Mouse (Mus musculus): ENCODE results near the gene Phkb.

Phkb gene

GRCm38 (mm10) chr8:85937343-85937742, 96.6 kb downstream of the Phkb start:
- in situ Hi-C loops (cut with MseI, MboI), result no loop called here

GRCm38 (mm10) chr8:85944820-85945219, 104.1 kb downstream of the Phkb start:
- in situ Hi-C loops (cut with MseI, MboI), result no loop called here

- in situ Hi-C loops (cut with MseI, MboI), result no loop called here
These were observed 117.6 kb downstream of the Phkb start for GRCm38 (mm10) chr8:85958391-85958790.

DNA sequence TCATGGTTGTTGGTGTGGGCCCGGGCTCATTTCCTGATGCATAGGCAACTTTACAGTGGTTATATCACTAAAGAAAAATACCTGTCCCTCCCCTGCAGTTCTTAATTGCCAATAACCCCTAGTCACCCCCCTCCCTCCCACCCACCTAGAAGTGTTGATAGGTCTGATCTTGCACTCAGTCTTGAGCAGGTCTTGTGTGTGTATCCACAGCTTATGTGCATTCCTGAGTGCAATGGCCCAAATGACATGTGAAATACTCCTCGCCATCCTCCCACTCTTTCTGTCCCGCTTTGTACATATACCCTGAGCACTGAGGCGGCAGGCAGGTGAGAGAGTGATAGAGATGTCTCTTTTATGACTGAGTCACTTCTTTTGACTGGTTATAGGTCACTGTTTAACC, 119.1 kb downstream of the Phkb start:
- in situ Hi-C loops (cut with MseI, MboI), result no loop called here

- in situ Hi-C loops (cut with MseI, MboI), result no loop called here
These were observed 136.9 kb downstream of the Phkb start for GRCm38 (mm10) chr8:85977588-85978077.

DNA sequence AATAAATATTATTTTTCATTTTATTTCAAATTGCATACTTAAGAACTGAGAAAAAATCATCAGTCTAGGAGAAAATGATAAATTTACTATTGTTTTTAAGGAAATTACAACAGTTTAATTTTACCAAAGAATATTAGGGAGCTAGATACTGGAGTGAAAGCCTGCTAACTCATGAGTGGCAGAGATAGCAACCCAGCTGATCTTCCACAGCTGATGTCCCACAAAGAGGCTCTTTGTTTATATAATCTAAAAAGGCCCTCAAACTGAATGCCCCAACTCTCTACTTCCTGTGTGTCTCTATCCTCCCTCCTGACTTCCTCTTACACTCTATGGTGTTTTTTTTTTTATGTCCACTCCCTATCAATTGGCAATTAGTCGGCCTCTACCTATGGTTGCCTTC, 152.2 kb downstream of the Phkb start:
- in situ Hi-C loops (cut with MseI, MboI), result no loop called here

- in situ Hi-C loops (cut with MseI, MboI), result no loop called here
These were observed 152.9 kb downstream of the Phkb start for GRCm38 (mm10) chr8:85993661-85994060.

DNA sequence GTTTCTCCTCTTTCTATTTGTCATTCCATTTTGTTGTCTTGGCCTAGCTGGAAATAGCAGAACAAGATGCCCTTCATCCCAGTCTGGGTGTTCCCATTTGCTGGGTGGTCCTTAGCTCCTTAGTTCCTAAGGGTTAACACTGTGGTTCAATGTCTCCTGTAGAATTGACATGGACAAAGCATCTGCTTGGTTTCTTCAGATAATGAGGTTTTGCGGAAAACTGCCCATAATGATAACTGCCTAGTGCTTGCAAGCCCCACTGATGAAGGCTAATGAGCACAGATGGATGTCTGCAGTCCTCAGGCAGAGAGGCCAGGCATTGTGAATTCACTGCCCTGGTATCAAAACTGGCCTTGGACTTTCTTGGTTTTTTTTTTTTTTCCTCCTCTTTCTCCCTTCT, 155.2 kb downstream of the Phkb start:
- in situ Hi-C loops (cut with MseI, MboI), result no loop called here

- in situ Hi-C loops (cut with MseI, MboI), result no loop called here
These were observed 165.7 kb downstream of the Phkb start for GRCm38 (mm10) chr8:86006485-86006884.

GRCm38 (mm10) chr8:86016806-86017205, 176.0 kb downstream of the Phkb start:
- in situ Hi-C loops (cut with MseI, MboI), result no loop called here

- in situ Hi-C loops (cut with MseI, MboI), result no loop called here
These were observed 188.0 kb downstream of the Phkb start for GRCm38 (mm10) chr8:86028646-86029312.

DNA sequence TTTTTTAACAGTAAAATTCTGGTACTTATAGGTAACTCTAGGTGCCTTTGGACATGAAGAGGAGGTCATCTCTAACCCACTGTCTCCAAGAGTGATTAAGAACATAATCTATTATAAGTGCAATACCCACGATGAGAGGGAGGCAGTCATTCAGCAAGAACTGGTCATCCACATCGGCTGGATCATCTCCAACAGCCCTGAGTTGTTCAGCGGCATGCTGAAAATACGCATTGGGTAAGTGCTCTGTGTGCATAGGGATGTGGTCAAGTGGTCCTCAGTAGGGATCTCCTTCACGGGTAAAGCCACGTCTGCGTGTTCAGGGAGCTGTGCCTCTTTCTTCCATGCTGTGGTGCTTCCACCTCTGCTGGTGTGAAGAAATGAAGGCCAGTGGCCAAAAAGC, 188.7 kb downstream of the Phkb start:
- in situ Hi-C loops (cut with MseI, MboI), result no loop called here

DNA sequence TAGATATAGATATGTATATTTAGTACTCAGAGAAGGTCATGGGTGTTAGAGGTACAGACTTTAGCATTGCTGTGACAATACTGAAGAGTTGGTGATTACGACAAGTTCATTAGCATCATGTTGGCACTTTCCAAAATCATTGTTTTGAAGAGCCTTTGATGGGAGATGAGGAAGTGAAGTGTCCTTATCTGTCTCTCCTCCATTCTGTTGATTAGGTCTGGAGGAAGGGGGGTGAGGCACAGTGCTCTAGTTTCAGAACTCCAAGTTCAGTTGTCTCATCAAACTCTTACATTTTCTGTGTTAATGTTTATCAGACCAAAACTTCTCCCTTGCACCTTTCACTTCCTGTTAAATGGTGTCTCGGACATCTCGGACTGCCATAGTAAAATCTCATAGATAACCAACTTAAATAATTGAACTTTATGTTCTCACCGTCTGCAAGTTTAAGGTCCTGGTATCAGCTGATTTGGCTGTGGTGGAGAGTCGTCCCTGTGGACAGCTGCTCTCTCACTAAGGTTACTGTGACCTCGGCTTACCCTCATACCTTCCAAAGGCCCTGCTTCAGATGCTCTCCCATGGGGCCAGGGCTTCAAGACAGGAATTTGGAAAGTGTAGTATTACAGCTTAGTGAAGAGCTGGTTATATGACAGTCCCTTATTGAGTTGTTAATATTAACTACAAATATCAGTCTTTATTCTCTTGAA, 194.1 kb downstream of the Phkb start:
- in situ Hi-C loops (cut with MseI, MboI), result no loop called here

GRCm38 (mm10) chr8:86035371-86035770, 194.6 kb downstream of the Phkb start:
- in situ Hi-C loops (cut with MseI, MboI), result no loop called here

- in situ Hi-C loops (cut with MseI, MboI), result no loop called here
These were observed 197.7 kb downstream of the Phkb start for GRCm38 (mm10) chr8:86038462-86038861.

DNA sequence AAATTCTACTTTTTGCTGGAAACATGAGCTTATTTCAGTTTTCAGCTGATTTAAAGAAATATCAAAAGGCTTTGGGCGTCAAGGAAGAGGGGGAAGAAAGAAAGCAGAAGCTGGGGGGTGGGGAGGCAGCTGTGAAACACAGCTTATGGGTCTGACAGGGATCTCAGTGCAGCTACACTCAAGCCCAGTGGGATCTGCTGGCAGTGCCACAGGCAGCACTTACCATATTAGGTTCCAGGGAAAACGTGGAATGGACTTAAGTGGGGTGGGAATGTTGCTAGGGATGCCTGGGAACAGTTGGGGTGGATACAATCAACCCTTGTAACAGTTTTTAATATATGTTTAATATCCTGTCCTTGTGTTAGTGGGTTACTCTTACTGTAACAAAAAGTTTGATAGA, 201.3 kb downstream of the Phkb start:
- in situ Hi-C loops (cut with MseI, MboI), result no loop called here

GRCm38 (mm10) chr8:86050882-86051281, 210.1 kb downstream of the Phkb start:
- in situ Hi-C loops (cut with MseI, MboI), result no loop called here

DNA sequence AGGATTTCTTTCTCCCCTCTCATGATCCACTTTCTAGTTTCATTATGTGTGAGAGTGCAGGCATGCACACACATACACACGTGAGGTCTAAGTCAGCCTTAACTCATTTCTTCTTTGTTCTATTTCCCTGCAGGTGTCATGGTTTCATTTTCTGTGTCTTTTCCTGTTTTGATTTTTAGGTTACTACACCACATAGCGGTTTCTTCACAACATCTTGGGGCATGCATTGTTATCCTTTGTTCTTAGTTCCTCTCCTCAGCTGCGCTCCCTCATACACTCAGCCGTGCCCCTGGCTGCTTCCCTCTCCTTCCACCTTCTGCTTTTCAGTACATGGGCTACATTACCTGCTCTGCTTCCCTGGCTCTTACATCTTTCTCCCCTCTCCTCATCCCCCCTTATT, 211.2 kb downstream of the Phkb start:
- in situ Hi-C loops (cut with MseI, MboI), result no loop called here

- in situ Hi-C loops (cut with MseI, MboI), result no loop called here
These were observed 217.9 kb downstream of the Phkb start for GRCm38 (mm10) chr8:86058618-86059017.

- in situ Hi-C loops (cut with MseI, MboI), result no loop called here
These were observed 218.4 kb downstream of the Phkb start for GRCm38 (mm10) chr8:86059130-86059529.

GRCm38 (mm10) chr8:86063411-86063810, 222.7 kb downstream of the Phkb start:
- in situ Hi-C loops (cut with MseI, MboI), result no loop called here

DNA sequence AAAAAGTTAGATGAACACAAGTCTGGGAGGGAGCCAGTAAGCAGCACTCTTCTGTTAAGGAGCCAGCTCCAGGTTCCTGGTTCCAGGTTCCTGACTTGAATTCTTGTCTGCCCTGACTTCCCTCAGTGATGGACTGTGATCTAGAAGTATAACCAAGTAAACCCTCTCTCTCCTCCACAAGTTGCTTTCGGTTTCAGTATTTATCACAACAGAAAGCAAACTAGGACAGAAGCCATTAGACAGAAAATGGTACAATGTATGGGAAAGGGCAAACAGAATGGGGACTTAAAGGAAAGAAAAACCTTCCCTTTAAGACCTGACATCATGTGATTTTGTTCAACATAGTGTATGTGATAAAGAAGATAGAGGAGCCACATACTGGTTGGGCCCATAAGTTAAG, 238.7 kb downstream of the Phkb start:
- in situ Hi-C loops (cut with MseI, MboI), result no loop called here

GRCm38 (mm10) chr8:86083346-86083745, 242.6 kb downstream of the Phkb start:
- in situ Hi-C loops (cut with MseI, MboI), result no loop called here

All from mouse trophoblast stem cell (cell line).